Mouse (Mus musculus) cerebellum, adult 8-10 months (tissue): ENCODE results near the gene Celsr3.

Experiments used
- DNase-seq: peaks from one replicate; pipeline ENCODE4 v3.0.0; 2022

The Celsr3 gene

DNA sequence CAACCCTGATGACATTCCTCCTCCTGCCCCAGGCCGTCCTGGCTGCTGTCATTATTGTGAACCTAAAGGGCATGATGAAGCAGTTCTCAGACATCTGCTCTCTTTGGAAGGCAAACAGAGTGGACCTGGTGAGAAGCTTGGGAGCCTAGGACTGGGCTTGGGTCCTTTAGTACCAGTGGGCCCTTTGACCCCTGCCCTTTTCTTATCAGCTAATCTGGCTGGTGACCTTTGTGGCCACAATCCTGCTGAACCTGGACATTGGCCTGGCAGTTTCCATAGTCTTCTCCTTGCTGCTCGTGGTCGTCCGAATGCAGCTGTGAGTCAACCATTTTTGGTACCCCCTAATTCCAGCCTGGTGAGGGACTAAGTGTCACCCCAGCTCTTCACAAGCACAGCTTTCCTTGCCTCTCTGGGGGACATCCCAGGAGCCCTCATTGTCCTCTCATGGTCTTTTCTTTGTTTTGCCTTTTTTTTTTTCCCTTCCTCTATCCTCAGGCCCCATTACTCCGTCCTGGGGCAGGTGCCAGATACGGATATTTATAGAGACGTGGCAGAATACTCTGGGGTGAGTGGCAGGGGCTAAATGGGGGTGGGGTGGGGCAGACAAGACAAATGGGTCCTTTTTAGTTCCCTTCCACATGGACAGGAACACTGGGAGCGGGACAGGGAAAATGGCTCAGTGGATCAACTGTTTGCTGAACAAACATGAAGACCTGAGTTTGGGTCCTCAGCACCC, 32.8 kb downstream of the Celsr3 start:
- DNase-seq: no peak
